Mouse (Mus musculus): Measurements from ENCODE around the gene Magi2.
"Not testable (repeated sequence)": the region's sequence is repeated elsewhere in the genome, so short reads cannot be mapped to it uniquely, and the experiment has no call there.

Magi2 gene

GRCm38 (mm10) chr5:20508609-20509008 is 1281.8 kb downstream of the Magi2 start:
- no peak for DNase-seq (ENCODE audit: low spot score in 2 of 2)

- no peak for DNase-seq (ENCODE audit: low spot score in 2 of 2)
Measured at GRCm38 (mm10) chr5:20509606-20510005, 1282.8 kb downstream of the Magi2 start.

- DNase-seq (ENCODE audit: low spot score in 2 of 2): no peak
Measured at GRCm38 (mm10) chr5:20512377-20513126, 1285.7 kb downstream of the Magi2 start.

- DNase-seq (ENCODE audit: low spot score in 2 of 2): no peak
Measured at GRCm38 (mm10) chr5:20521639-20522038, 1294.8 kb downstream of the Magi2 start.

- no peak for DNase-seq (ENCODE audit: low spot score in 2 of 2)
Measured at GRCm38 (mm10) chr5:20522047-20522446, 1295.2 kb downstream of the Magi2 start.

GRCm38 (mm10) chr5:20523776-20524175 is 1296.9 kb downstream of the Magi2 start:
- no peak for DNase-seq (ENCODE audit: low spot score in 2 of 2)

- not testable (repeated sequence) for DNase-seq (ENCODE audit: low spot score in 2 of 2)
Measured at GRCm38 (mm10) chr5:20526588-20526987, 1299.8 kb downstream of the Magi2 start.

GRCm38 (mm10) chr5:20536544-20536943 is 1309.7 kb downstream of the Magi2 start:
- DNase-seq (ENCODE audit: low spot score in 2 of 2): no peak

GRCm38 (mm10) chr5:20537369-20538022 is 1310.7 kb downstream of the Magi2 start:
- DNase-seq (ENCODE audit: low spot score in 2 of 2): no peak

- DNase-seq (ENCODE audit: low spot score in 2 of 2): no peak
Measured at GRCm38 (mm10) chr5:20544374-20544773, 1317.5 kb downstream of the Magi2 start.

- DNase-seq (ENCODE audit: low spot score in 2 of 2): no peak
Measured at GRCm38 (mm10) chr5:20559378-20559777, 1332.5 kb downstream of the Magi2 start.

GRCm38 (mm10) chr5:20559821-20560220 is 1333.0 kb downstream of the Magi2 start:
- no peak for DNase-seq (ENCODE audit: low spot score in 2 of 2)

- peak in 1 of 2 experiments; percentile 6 for DNase-seq (ENCODE audit: low spot score in 2 of 2)
Measured at GRCm38 (mm10) chr5:20568421-20568820, 1341.6 kb downstream of the Magi2 start.

- no peak for DNase-seq (ENCODE audit: low spot score in 2 of 2)
Measured at GRCm38 (mm10) chr5:20568966-20569365, 1342.1 kb downstream of the Magi2 start.

GRCm38 (mm10) chr5:20574816-20575215 is 1348.0 kb downstream of the Magi2 start:
- DNase-seq (ENCODE audit: low spot score in 2 of 2): no peak

GRCm38 (mm10) chr5:20575798-20576197 is 1349.0 kb downstream of the Magi2 start:
- DNase-seq (ENCODE audit: low spot score in 2 of 2): no peak

GRCm38 (mm10) chr5:20576266-20576665 is 1349.4 kb downstream of the Magi2 start:
- DNase-seq (ENCODE audit: low spot score in 2 of 2): no peak

GRCm38 (mm10) chr5:20578666-20579065 is 1351.8 kb downstream of the Magi2 start:
- no peak for DNase-seq (ENCODE audit: low spot score in 2 of 2)

- no peak for DNase-seq (ENCODE audit: low spot score in 2 of 2)
Measured at GRCm38 (mm10) chr5:20580619-20581018, 1353.8 kb downstream of the Magi2 start.

GRCm38 (mm10) chr5:20582995-20583435 is 1356.2 kb downstream of the Magi2 start:
- no peak for DNase-seq (ENCODE audit: low spot score in 2 of 2)

- DNase-seq (ENCODE audit: low spot score in 2 of 2): no peak
Measured at GRCm38 (mm10) chr5:20583639-20584038, 1356.8 kb downstream of the Magi2 start.

GRCm38 (mm10) chr5:20584769-20585168 is 1357.9 kb downstream of the Magi2 start:
- no peak for DNase-seq (ENCODE audit: low spot score in 2 of 2)

- no peak for DNase-seq (ENCODE audit: low spot score in 2 of 2)
Measured at GRCm38 (mm10) chr5:20589731-20590130, 1362.9 kb downstream of the Magi2 start.
